Comparison of ENCODE assay signal across 32 mouse cellular contexts in the genomic region with DNA sequence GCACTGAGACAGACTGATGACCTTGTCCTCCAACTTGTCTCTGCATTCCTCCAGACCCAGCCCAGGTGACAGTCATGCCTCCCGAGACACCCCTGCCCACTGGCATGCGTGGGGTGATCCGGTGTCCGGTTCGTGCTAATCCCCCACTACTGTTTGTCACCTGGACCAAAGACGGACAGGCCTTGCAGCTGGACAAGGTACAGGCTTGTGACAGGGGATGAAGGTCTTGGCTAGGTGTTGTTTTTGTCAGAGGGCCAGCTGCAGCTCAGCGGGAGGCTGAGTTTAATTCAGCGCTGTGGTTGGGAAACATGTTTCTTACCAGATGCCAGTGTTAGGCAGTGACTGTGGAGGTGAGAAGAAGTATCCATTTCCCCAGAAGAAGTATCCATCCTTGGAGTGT. TPM values are rescaled to one million over a fixed set of nuclear protein-coding genes. Genes with fewer than 3 reads are reported as not detected.
DNase-seq lines count a peak whose midpoint lies in the region; ATAC-seq and TF ChIP-seq lines count a peak whose summit lies in the region.
"Had no signal": no experiment of that assay in that cellular context is flagged by ENCODE, and none has a peak within 500 bp of the region (broad histone marks: within the 10 kb centered on the region; RNA-seq: fewer than 3 reads in every experiment).

No protein-coding gene starts in this region.

- CTCF ChIA-PET in Patski (lab: Charles Lee) = interaction anchor here (0.7 to 3.6 kb wide), 5 partner anchors 10 to 463 kb away, joined by 3 to 21 read pairs (median 3); no protein-coding TSS in a partner anchor

- ATAC-seq in kidney, embryonic 15.5 days (replicated peaks; ENCODE audit: low FRiP score) = no peak
- no peak for ATAC-seq in megakaryocyte, adult 5-6 weeks (ENCODE audit: poor library complexity, severe bottlenecking)
- ATAC-seq in Patski = peak; percentile 75
- ATAC-seq: activated CD4-positive, CD25-positive, alpha-beta regulatory T cell, adult 4 months; CD4-positive, CD25-positive, alpha-beta regulatory T cell, adult 4 months; forebrain, embryonic 15.5 days had no signal

- in situ Hi-C loops in Patski (cut with MboI; ENCODE audit: low pct_unique_long_range_greater_than_20kb) = loop anchor here (25.0 kb wide), 1 partner anchor 455 kb away; the partner anchor contains the start of gene Vangl2

- no peak overlapping the region for H3K9ac ChIP-seq in kidney, embryonic 15.5 days
- H3K9ac ChIP-seq: embryonic facial prominence, embryonic 13.5 days; forebrain, embryonic 12.5 days; forebrain, embryonic 15.5 days; heart, embryonic 12.5 days; heart, embryonic 15.5 days had no signal

- no peaks in the 10 kb centered on the region for H3K27me3 ChIP-seq in kidney, adult 2 months (replicated peaks; ENCODE audit: control insufficient read depth, insufficient read depth, low read length)
- no peaks in the 10 kb centered on the region for H3K27me3 ChIP-seq in kidney, embryonic 15.5 days
- peaks cover 90% of the 10 kb centered on the region for H3K27me3 ChIP-seq in megakaryocyte, embryonic 14.5 days (replicated peaks)
- H3K27me3 ChIP-seq in Patski = no peaks in the 10 kb centered on the region
- H3K27me3 ChIP-seq: embryonic facial prominence, embryonic 13.5 days; forebrain, embryonic 15.5 days had no signal

- no peak for TF ChIP-seq CTCF in kidney, adult 2 months (conservative IDR thresholded peaks at IDR 0.05; ENCODE audit: insufficient read depth, insufficient read length, low read depth, low read length)
- no peak for TF ChIP-seq CTCF in Patski (IDR thresholded peaks at IDR 0.05)

- WGBS in kidney, adult 2 months = 68% methylated on average over 8 of the region's 8 CpGs
- WGBS in kidney, embryonic 15.5 days = 84% methylated on average over 8 of the region's 8 CpGs

- no peak overlapping the region for H3K4me2 ChIP-seq in kidney, embryonic 15.5 days
- H3K4me2 ChIP-seq: embryonic facial prominence, embryonic 13.5 days; forebrain, embryonic 12.5 days; forebrain, embryonic 15.5 days; heart, embryonic 12.5 days; heart, embryonic 15.5 days had no signal

- H3K4me1 ChIP-seq in kidney, adult 2 months (ENCODE audit: control insufficient read depth, insufficient read depth, low read length) = no peaks in the 10 kb centered on the region
- H3K4me1 ChIP-seq in kidney, embryonic 15.5 days = peaks cover 6% of the 10 kb centered on the region
- H3K4me1 ChIP-seq in megakaryocyte, embryonic 14.5 days = peaks cover 41% of the 10 kb centered on the region

- no peak overlapping the region for H3K27ac ChIP-seq in kidney, adult 2 months (ENCODE audit: insufficient read depth, low read depth, low read length)
- no peak overlapping the region for H3K27ac ChIP-seq in kidney, embryonic 15.5 days
- H3K27ac ChIP-seq: embryonic facial prominence, embryonic 10.5 days; embryonic facial prominence, embryonic 13.5 days; forebrain, embryonic 12.5 days; forebrain, embryonic 15.5 days; heart, embryonic 15.5 days; hindbrain, embryonic 10.5 days had no signal

- H3K4me3 ChIP-seq in kidney, adult 2 months (ENCODE audit: insufficient read depth, low read depth, low read length) = no peak overlapping the region
- no peak overlapping the region for H3K4me3 ChIP-seq in kidney, embryonic 15.5 days (replicated peaks)
- H3K4me3 ChIP-seq in megakaryocyte, embryonic 14.5 days (replicated peaks) = peak overlapping the region; percentile 15
- H3K4me3 ChIP-seq: embryonic facial prominence, embryonic 10.5 days; embryonic facial prominence, embryonic 13.5 days; erythroblast, embryonic 14.5 days; forebrain, embryonic 12.5 days; forebrain, embryonic 15.5 days; heart, embryonic 12.5 days; heart, embryonic 15.5 days; hindbrain, embryonic 10.5 days had no signal

- no peak for TF ChIP-seq POLR2A in kidney, adult 2 months (IDR thresholded peaks at IDR 0.05; ENCODE audit: low read depth, low read length)

- POLR2A ChIA-PET in Patski (lab: Charles Lee) = interaction anchor here (1.0 kb wide), 3 partner anchors 11 to 22 kb away, joined by 3 to 4 read pairs (median 4); no protein-coding TSS in a partner anchor

- H3K36me3 ChIP-seq in kidney, adult 2 months (ENCODE audit: control insufficient read depth, insufficient read depth, low read length) = no peaks in the 10 kb centered on the region
- H3K36me3 ChIP-seq in kidney, embryonic 15.5 days = peaks cover 57% of the 10 kb centered on the region
- no peaks in the 10 kb centered on the region for H3K36me3 ChIP-seq in megakaryocyte, embryonic 14.5 days (replicated peaks; ENCODE audit: low read length)
- H3K36me3 ChIP-seq: heart, embryonic 15.5 days had no signal

- H3K9me3 ChIP-seq in kidney, embryonic 15.5 days (replicated peaks) = no peaks in the 10 kb centered on the region
- H3K9me3 ChIP-seq in megakaryocyte, embryonic 14.5 days = no peaks in the 10 kb centered on the region
- H3K9me3 ChIP-seq: embryonic facial prominence, embryonic 10.5 days; embryonic facial prominence, embryonic 13.5 days; forebrain, embryonic 12.5 days; forebrain, embryonic 15.5 days; heart, embryonic 12.5 days; heart, embryonic 15.5 days; hindbrain, embryonic 10.5 days had no signal

- DNase-seq in kidney, adult 2 months = peak; percentile 65
- DNase-seq in kidney, postnatal 25 days = peak; percentile 47 to 73
- no peak for DNase-seq in kidney, adult 18-20 months
- no peak for DNase-seq in Patski (ENCODE audit: low read depth, low spot score)
- DNase-seq in natural killer cell, adult 2 months (ENCODE audit: low spot score in 2 of 2) = no peak
- DNase-seq: adrenal gland, adult 8-10 months; adrenal gland, postnatal 25 days; cerebellum, adult 11-12 months; cerebellum, adult 8-10 months; cerebellum, postnatal 10 days; cerebellum, postnatal 36 days; embryo, embryonic 11 days; gastrocnemius, postnatal 25 days; heart, adult 18-20 months; heart, postnatal 10 days; heart, postnatal 36 days had no signal

RNA-seq across cellular contexts. Expression of gene Tagln2, which starts 7.8 kb away (rescaled TPM):
- 202 and 286 TPM in 2 replicates for polyA plus RNA-seq in kidney, adult 2 months (2012; rRNA removed)
- 246 and 251 TPM in 2 replicates for polyA plus RNA-seq in kidney, embryonic 15.5 days (2015; fragmentation: Nextera tagmentation; extraction: Ambion mirVana)
- polyA plus RNA-seq in megakaryocyte, embryonic 14.5 days (2012; ENCODE audit: insufficient read depth, low replicate concordance) = 725 and 2,302 TPM in 2 replicates
- total RNA-seq in megakaryocyte, adult 5-6 weeks (2015) = 667 and 741 TPM in 2 replicates
- 334 and 340 TPM in 2 replicates for total RNA-seq in megakaryocyte, adult 5-6 weeks (2017)
- 609 TPM for polyA plus RNA-seq in Patski (2021)

RNA-seq across cellular contexts. Expression of gene Igsf9, which starts 10.5 kb away (rescaled TPM):
- polyA plus RNA-seq in kidney, adult 2 months (2012; rRNA removed) = 15.4 and 20.7 TPM in 2 replicates
- 45.0 and 46.0 TPM in 2 replicates for polyA plus RNA-seq in kidney, embryonic 15.5 days (2015; fragmentation: Nextera tagmentation; extraction: Ambion mirVana)
- 0.41 and 0.68 TPM in 2 replicates for polyA plus RNA-seq in megakaryocyte, embryonic 14.5 days (2012; ENCODE audit: insufficient read depth, low replicate concordance)
- total RNA-seq in megakaryocyte, adult 5-6 weeks (2015) = 0.20 and 1.9 TPM in 2 replicates
- 0.16 TPM in 1 of 2 replicates, not detected in the other for total RNA-seq in megakaryocyte, adult 5-6 weeks (2017)
- 11.0 TPM for polyA plus RNA-seq in Patski (2021)
- polyA plus RNA-seq: activated CD4-positive, CD25-positive, alpha-beta regulatory T cell, adult 4 months; erythroblast, embryonic 14.5 days had no signal

RNA-seq across cellular contexts. Expression of gene Slamf9, which starts 16.9 kb away (rescaled TPM):
- 19.2 and 20.2 TPM in 2 replicates for polyA plus RNA-seq in kidney, adult 2 months (2012; rRNA removed)
- polyA plus RNA-seq in kidney, embryonic 15.5 days (2015; fragmentation: Nextera tagmentation; extraction: Ambion mirVana) = 0.73 and 1.1 TPM in 2 replicates
- polyA plus RNA-seq in megakaryocyte, embryonic 14.5 days (2012; ENCODE audit: insufficient read depth, low replicate concordance) = not detected in 2 replicates
- 2.3 and 3.1 TPM in 2 replicates for total RNA-seq in megakaryocyte, adult 5-6 weeks (2015)
- 0.11 and 1.5 TPM in 2 replicates for total RNA-seq in megakaryocyte, adult 5-6 weeks (2017)
- polyA plus RNA-seq in Patski (2021) = 0.08 TPM
- total RNA-seq: gastrocnemius, adult 8-10 months; MEL had no signal
- polyA plus RNA-seq: CD4-positive, CD25-positive, alpha-beta regulatory T cell, adult 4 months; embryonic facial prominence, embryonic 10.5 days; embryonic facial prominence, embryonic 13.5 days; erythroblast, embryonic 14.5 days; forebrain, embryonic 12.5 days; forebrain, embryonic 15.5 days; hindbrain, embryonic 10.5 days had no signal

RNA-seq across cellular contexts. Expression of gene Cfap45, which starts 28.6 kb away (rescaled TPM):
- 0.33 and 0.79 TPM in 2 replicates for polyA plus RNA-seq in kidney, adult 2 months (2012; rRNA removed)
- 1.4 and 2.2 TPM in 2 replicates for polyA plus RNA-seq in kidney, embryonic 15.5 days (2015; fragmentation: Nextera tagmentation; extraction: Ambion mirVana)
- 0.93 TPM in 1 of 2 replicates, not detected in the other for polyA plus RNA-seq in megakaryocyte, embryonic 14.5 days (2012; ENCODE audit: insufficient read depth, low replicate concordance)
- not detected in 2 replicates for total RNA-seq in megakaryocyte, adult 5-6 weeks (2015)
- total RNA-seq in megakaryocyte, adult 5-6 weeks (2017) = 0.11 TPM in 1 of 2 replicates, not detected in the other
- 0.08 TPM for polyA plus RNA-seq in Patski (2021)
- total RNA-seq: gastrocnemius, adult 8-10 months; gastrocnemius, postnatal 25 days; MEL had no signal
- polyA plus RNA-seq: C2C12 had no signal

Comparison
In these comparisons a context has a peak if more than half of its experiments do, and no peak if none do; other contexts are left out.
1. DNase-seq: peak in kidney, adult 2 months (single experiment) and kidney, postnatal 25 days (2 of 2); none in kidney, adult 18-20 months (single experiment), Patski (single experiment) and natural killer cell, adult 2 months (0 of 2).